Mouse (Mus musculus) right cerebral cortex, postnatal 14 days (tissue): ENCODE results near the gene Cyb5r2.

Experiments used
- DNase-seq: peaks from one replicate; pipeline ENCODE4 v3.0.0; 2022

The Cyb5r2 gene

DNA sequence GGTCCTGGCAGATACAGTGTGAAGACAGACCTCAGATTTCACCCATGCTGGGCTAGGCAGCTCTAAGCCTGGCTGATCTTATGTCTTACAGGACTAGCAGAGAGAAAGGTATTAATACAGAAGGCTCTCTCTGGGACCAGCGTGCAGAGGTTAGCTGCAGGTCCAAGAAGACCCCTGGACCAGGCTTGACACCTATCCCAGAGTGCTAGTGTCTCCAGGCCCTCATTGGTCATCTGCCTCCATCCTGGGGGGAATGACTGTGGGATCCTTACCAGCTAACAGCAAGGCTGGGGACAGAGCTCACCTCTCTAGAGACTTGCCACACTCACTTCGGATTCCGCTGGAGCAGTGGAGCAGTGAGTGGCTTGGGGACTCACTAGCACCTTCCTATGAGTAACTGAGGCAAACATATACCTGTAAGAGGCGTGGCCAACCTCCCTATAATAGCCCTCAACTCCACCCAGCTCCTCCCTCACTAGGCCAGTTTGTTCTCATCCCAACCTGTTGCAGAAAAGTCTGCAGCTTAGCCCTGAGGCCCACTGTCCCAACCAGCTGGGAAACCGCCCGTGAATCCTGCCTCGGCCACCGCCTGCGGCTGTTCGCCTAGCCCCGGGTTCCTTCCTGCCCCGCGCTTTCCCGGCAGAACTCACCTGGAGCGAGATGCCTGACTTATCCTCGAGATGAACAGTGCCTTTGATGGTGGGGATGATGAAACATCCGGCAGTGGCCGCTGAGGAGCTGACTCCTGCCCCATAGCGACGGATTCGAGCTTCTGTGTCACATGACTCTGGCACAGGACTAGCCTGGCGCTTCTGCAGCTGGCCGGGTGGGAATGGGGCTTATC lies at the start of gene Cyb5r2:
Cyb5r2 (minus strand) TSS at position 725 of the 844 bp plus-strand sequence.
- DNase-seq: peak; percentile 18

DNA sequence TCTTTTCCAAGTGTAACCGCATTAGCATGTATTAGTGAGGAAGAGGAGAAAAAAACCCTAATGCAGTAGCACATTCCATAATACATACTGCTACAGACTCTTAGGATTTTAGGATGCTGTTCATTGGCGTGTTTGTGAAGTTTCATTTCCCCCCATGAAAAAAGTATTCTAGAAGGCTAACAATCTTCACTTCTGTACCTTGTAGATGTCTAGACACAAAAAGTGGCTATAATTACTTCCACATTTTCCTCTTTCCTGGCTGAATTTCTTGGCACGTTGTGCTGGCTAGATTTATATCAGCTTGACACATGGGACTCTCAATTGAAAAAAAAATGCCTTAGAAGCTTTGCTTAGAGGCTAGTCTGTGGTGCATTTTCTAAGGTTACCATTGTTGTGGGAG lies 44.3 kb upstream of the Cyb5r2 start:
- DNase-seq: no peak

DNA sequence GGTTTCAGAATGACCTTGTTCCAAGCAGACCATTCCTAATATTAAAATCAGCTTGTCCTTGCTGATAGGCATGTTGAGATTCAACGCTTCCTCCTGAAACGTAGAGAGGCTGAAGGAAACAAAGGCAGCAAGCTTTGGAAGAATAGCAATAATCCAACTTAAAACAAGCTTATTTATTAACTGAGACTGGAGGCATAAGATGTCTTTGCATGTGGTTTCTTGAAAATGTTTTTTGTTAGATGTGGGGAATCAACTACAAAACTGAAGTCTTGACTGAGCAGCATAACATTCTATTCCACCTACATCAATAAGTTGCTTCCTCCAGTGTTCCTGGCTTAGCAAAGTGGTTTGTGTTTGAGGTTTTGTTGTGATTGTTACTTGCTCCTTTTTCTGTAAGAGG lies 43.3 kb upstream of the Cyb5r2 start, which contains the start of gene Ovch2:
Ovch2 (minus strand) TSS at position 101 of the 400 bp plus-strand sequence.
- no peak for DNase-seq

DNA sequence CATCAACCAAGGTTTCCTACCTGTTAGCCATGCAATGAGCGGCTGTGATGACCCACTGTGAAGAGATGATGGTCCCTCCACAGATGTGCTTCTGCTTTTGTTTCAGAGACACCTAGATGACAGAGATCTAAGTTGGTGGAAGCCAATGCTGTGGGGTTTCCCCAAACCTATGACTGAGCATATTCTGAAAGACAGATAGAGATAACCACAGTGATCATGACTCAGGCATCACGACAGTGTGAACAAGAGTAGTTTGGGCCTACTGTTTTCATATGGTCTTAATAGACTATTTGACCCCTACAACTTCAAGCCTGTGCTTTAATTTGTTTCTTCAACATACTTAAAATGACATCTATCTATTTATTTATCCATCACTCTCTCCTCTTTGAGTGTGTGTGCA lies 38.7 kb upstream of the Cyb5r2 start:
- no peak for DNase-seq

DNA sequence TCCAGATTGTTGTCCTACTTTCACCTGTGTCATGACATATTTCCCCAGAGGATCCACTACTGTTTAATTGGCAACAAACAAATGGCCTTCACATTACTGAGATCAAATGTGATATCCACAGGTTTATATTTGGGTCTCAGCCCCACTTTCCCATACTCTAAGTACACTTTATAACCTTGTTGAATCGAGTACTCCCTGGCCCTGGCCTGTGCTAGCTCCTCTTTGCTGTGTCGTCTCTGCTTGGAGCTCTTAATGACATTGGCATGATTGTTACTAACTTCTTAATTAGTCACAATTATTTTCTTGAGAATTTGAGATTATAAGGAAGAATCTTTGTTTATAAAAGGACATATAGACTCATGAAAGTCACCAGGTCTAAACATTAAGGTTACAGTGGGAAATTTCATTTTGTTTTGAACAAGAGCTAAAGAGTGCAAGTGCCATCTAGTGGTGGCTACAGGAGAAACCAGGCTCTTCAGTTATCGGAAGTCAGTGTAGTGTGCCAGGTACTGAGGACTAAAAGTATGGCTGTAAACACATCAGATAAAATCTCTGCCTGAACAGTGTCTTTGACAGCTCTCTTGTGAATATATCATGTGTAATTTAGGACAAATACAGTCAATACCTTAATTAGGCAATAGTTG lies 30.3 kb upstream of the Cyb5r2 start:
- peak; percentile 8 for DNase-seq

DNA sequence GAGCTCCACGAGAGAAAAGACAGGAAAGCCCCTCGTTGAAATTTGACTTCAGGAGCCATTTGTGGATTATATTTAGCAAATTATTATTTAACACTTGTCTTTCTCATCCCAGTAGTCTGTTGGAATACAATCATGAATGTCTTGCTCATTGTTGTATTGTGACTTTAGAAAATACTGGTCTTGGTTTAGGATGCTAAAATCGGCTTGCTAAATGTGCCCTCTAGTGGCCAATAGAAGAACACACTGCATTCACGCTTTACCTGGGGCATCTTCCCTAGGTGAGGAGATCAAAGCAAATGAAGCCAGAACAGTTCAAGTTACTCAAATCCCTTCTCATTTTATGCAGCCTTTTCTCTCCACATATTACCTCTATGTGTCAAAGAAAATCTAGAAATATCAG lies 21.8 kb upstream of the Cyb5r2 start:
- no peak for DNase-seq

DNA sequence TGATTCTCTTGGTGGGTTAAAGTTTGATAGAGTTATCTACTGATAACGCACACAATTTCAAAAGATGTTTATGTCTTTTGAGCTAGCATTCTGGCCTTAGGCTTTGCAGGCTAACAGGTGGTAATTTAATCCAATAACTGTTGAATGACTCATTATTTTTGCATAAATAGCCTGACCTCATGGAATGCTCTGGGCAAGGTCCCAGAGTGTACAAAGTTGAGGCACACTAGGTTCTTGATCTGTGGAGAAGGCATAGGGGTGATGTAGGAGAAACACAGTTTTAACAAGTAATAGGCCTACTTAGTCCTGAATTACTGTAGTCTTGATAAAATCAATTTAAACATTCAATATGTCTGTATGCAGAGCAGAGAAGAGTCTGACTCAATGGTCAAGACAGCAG lies 20.4 kb upstream of the Cyb5r2 start:
- no peak for DNase-seq

DNA sequence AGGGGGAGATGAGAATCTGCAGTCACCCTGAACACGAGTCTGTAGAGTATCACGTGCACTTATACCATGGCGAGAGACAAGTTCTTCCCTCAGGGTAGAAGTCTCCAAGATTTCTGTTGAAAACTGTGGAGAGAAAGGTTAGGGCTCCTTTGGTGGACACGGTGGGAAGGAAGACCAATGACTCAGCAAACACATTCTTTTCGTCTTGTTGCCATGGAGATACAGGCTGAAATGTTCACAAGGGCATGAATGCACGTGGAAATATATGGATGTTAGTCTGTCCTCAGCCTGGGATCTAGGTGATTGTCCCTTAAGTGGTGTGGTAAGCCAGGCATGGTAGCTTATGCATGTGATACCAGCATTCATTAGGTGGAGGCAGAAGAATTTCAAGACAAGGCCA lies 13.0 kb upstream of the Cyb5r2 start:
- DNase-seq: no peak

DNA sequence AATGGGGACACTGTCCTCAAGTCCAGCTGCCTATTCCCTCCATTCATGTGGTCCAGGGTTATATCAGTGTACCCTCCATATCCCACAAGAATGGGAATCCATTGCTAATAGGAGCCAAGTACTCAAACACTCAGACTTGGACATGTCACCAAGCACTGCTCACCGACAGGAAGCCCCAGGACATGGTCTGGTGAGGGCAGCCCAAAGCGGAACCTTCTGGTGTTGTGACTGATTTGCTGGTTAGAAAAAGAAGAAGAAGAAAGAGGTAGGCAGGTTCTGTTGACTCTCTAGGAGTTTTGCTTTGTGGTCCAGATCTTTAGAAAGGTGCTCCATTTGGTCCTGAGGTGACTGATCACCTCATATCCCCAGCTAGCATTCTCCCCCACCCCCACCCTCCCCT lies 1.1 kb downstream of the Cyb5r2 start:
- no peak for DNase-seq

DNA sequence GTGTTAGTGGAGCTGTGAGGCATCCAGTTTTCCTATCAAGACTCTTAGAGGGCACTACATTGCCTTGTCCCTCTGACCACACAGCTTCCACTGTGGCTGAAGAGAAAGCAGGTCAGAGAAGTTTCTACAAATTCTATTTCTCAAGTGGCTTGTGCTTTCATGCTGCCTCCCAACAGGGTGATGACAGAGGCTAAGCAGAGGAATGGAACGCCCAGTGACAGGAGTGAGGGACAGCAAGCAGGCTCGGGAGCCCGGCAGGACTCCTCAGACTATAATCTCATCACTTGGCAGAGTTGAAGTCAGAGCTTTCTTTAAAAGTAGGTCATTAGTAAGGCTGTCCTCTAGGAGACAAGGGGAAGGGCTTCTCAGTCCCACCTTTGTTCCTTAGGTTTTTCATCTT lies 1.9 kb downstream of the Cyb5r2 start:
- DNase-seq: no peak

DNA sequence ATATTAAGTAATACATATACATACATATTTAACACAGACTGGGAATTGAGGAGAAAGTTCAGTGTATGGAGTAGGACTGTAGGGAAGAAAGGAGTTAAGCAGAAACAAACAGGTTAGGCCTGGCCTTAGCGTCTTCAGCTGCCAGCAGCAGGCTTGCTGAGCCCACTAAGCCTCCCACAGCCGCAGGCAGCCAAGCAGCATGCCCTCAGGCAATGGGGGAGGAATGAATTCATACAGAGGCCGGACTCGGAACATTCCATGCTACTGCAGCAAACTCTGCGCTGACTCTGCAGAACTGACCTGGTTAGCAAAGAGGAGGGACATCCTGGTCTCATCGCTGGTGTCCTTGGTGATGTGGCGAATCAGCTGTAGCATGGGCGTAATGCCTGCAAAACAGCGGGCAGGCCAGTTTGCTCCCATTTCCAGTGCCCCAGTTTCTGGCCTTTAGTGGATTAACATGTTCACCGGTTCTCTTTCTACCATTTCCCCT lies 5.8 kb downstream of the Cyb5r2 start:
- no peak for DNase-seq

DNA sequence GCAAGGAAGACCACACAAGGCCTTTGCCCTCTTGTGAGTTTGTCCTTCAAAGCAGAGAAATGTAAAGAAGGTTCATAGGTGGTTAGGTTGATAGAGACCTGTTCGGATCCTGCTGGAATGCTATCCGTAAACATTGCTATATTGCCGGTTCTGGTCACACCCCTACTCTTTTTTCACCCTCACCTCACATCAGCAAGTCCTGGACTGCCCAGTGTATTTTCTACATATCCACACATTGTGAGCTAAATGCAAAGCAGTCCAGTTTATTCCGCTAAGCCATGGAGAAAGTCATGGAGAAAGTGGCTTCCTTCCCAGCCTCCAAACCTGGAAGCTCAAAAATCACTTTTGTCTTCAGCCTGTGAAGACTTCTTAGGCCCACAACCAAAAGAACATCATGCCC lies 8.1 kb downstream of the Cyb5r2 start:
- no peak for DNase-seq

DNA sequence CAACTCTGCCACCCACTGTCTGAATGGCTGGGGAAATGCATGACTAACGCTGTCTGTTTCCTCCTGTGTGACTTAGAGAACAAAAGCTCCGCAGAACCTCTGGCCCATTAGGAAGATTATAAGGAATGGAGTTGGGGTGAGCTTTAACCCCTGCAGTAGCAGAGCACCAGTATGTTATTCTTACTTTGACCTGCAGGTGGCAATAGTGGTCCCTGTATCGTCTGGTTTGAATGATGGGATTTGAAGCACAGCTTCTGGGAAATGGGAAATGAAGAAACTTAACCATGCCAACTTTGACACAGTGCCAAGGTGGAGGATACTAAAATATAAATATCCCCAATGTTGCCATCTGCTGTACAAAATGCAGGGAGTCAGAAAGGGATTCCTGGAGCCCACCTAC lies 8.6 kb downstream of the Cyb5r2 start:
- no peak for DNase-seq

DNA sequence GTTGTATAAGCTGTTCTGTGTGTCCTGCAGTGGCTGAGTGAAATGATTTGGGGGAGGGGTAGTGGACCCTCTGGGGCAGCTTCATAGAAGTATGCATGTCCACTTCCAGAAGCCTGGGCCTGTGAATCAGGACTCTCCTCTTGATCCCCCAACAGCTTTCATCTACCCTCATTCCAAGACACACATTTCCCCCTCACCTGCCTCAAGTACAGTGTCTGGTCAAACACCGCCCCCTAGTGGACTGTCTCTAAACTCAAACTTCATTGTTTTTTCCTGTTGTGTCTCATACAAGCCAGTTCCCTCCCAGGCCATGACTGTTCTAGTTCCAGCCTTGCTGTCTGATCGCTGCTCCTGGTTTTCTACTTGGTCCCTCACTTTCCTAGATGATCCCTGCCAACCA lies 9.9 kb downstream of the Cyb5r2 start:
- DNase-seq: peak; percentile 55

DNA sequence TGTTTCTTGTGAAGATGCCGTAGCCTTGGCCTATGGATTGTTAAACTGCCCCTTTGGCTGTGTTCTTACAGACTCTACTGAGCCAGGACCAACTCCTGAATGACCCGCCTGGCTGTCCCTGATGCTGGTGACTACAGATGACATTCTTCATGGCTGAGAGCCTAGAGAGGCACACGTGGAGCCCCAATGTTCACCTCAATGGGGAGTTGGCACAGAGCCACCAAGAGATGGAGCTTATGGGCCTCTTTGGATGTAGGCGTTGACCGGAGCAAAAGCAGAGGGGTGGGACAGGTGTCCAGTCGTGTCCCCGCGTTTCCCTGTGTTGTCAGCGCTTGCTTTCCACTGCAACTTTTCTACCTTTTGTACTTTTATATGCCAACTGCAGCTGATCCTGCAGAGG lies 10.4 kb downstream of the Cyb5r2 start:
- no peak for DNase-seq

DNA sequence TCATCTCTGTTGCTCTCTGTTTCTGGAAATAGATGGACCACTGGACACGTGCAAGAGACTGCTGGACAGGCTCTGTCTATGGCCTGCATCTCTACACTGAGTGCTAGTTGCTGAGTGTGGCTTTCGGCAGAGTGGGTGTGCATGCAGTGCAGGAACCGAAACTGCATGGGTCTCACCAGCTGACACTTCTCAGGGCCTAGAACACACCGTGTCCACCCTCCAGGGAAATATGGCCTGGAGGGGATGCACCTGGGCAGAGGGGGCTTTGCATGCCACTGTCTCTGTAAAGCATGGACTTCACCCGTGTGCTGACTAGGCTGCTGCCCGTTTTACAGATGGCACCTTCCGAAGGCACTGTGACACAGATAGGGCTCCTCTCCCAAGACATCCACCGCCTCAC lies 11.8 kb downstream of the Cyb5r2 start:
- DNase-seq: no peak

DNA sequence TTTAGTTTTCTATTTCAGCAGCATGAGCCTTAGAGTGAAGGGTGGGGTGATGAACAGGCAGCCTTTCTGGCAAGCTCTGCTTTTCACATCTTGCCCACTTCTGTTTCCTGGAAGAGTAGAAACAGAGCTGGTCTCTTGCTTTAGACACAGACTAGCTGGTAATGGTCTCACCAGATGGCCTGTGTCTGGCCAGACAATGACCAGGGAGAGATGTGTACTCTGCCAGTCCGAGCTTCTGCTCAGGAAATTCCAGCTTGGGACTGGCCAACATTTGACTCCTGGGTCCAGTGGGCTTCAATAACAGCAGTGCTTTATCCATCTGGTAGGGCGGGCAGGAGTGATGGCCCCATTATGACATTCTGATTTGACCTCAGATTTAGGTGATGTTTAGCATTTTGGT lies 12.7 kb downstream of the Cyb5r2 start:
- DNase-seq: no peak

DNA sequence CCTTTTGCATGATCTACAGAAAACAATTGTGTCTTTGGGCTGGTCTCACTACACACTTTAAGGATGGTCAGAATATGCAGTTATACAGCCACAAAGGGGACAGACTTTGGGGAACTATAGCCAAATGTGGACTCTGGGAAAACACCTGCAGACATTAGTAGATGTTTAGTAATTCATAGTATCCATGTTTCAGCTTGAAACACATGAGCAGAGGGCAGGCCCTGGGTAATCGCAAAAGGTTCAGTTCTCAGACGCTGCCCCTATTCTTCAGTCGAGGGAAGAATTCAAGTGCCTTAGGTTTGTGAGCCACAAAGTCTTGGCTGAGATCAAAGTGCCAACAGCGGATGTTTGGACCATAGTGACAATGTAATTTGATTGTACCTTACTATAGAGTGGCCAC lies 13.4 kb downstream of the Cyb5r2 start:
- DNase-seq: no peak

DNA sequence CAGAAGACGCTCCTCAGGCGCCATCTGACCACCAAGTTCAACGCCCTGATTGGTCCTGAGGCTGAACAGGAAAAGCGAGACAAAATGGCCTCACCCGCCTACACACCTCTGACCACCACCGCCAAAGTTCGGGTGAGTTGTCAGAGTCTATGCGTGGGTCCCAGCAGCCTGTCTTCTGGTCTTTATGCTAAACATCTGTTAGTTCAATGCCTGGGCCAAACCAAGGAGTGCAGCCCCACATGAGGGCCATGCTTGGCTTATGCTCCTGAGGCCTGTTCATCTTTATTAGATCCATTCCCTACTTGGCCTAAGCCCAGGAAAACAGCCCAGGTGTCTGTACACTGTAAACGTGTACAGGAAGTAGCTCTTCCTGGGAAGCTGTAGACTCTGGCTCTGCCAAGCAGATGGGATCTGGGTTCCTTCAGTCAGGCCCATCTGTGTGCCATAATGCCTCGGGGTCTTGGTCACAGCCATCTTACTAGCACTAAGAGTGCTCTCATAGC lies 14.8 kb downstream of the Cyb5r2 start:
- DNase-seq: no peak

DNA sequence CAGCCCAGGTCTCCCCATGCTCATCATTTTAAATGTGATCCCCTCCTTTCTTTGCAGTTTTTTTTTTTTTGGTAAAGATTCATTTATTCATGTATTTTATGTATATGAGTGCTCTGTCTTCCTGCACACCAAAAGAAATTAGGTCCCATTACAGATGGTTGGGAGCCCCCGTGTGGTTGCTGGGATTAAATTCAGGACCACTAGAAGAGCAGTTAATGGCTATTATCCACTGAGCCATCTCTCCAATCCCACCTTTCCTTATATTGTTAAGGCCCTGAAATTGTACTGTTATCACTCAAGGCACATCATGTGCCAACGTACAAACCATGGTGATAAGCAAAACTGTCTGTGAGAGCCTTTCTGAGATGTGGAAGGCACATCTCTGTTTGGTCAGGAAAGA lies 19.1 kb downstream of the Cyb5r2 start:
- DNase-seq: peak; percentile 47

DNA sequence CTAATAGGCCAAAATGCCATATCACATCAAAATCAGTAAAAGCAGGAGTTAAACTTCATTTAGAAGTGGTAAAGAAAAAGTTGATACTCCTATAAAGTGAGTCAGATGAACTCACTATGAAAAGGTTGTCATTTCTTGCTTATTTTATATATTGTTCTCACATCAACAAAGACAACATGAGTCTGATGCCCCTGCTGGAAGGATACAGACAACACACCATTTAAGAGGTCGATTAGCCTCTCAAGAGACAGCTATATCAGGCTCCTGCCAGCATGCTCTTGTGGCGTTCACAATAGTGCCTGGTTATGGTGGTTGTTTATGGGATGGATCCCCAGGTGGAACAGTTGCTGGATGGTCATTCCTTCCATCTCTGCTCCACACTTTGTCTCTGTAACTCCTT lies 24.7 kb downstream of the Cyb5r2 start:
- no peak for DNase-seq

DNA sequence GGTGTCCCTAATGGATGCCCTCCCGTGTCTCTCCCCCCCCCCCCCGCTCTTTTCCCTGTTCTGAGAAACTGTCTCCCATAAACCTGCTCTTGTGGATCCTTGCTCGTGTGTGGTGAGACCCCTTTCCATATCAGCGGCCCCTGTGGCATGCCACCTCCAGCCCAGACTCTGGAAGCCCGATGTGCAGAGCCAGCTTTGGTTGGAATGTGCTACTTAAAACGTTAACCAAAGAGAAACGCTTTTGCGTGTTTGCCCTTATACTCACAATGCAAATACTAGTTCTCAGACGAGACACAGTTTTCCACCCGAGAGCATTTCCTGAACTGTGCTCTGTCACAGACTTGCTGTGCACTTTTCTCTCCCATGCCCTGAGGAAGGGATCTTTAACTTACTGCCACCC lies 27.2 kb downstream of the Cyb5r2 start:
- DNase-seq: no peak

DNA sequence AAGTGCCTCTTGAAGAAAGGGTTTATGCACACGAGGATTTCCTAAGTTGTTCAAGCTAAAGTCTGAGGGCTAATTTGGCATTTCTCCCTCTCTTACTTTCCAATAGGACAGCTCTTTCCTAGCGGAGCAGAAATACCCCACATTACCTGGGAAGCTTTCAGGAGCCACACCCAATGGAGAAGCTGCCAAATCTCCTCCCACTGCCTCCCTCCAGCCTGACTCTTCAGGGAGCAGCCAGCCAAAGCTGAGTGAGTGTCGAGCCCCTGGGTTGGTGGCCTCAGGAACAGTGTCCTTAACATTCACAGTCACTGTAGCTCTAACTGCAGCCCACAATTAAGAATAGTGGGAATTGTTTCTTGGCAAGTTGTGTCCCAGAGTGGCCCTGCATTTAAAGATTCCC lies 30.3 kb downstream of the Cyb5r2 start:
- DNase-seq: no peak

DNA sequence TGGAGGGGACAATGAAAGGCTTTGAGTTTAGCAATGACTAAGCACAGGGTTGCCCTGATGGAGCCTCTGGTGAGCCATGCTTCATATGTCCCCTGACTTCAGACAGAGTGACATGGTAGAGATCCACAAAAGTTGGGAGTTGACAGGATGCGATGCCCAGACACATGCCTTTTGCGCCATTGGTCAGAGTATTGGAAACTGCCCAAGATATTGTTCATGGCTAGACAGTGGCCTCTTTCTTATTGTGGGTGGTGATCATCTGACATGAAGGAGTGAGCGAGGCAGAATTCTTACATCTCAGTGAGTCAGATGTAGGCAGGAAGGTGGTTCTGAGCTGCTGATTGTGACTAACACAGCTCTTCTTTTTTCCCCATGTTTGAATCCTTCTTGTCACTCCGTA lies 35.3 kb downstream of the Cyb5r2 start:
- DNase-seq: no peak
